Mouse (Mus musculus): ENCODE data around the gene Tmem11. TPM values are rescaled to one million over a fixed set of nuclear protein-coding genes. Genes with fewer than 3 reads are reported as not detected.

Gene Tmem11
- polyA plus RNA-seq, 1 experiment from 2014 or later: 75.9 TPM

Other genes starting within 250 kb of the Tmem11 start
- 120 and 137 TPM in 2 replicates for gene Llgl1, start 179.5 kb downstream of the Tmem11 start, polyA plus RNA-seq (2016; fragmentation: Nextera tagmentation; extraction: Ambion mirVana)
- gene Flii, start 152.0 kb downstream of the Tmem11 start, polyA plus RNA-seq (2016; fragmentation: Nextera tagmentation; extraction: Ambion mirVana): 71.1 and 77.7 TPM in 2 replicates
- gene Mief2, start 150.9 kb downstream of the Tmem11 start, polyA plus RNA-seq (2016; fragmentation: Nextera tagmentation; extraction: Ambion mirVana): 15.2 and 18.2 TPM in 2 replicates
- 30.2 TPM in 2 replicates for gene Top3a, start 101.9 kb downstream of the Tmem11 start, polyA plus RNA-seq (2016; fragmentation: Nextera tagmentation; extraction: Ambion mirVana)
- gene Smcr8, start 101.7 kb downstream of the Tmem11 start, polyA plus RNA-seq (2016; fragmentation: Nextera tagmentation; extraction: Ambion mirVana): 8.2 and 9.3 TPM in 2 replicates
- 106 and 124 TPM in 2 replicates for gene Shmt1, start 67.6 kb downstream of the Tmem11 start, polyA plus RNA-seq (2016; fragmentation: Nextera tagmentation; extraction: Ambion mirVana)
- gene Dhrs7b, start 48.6 kb downstream of the Tmem11 start, polyA plus RNA-seq (2016; fragmentation: Nextera tagmentation; extraction: Ambion mirVana): 26.5 and 29.6 TPM in 2 replicates
- 14.2 and 17.0 TPM in 2 replicates for gene Natd1, start 35.5 kb upstream of the Tmem11 start, polyA plus RNA-seq (2016; fragmentation: Nextera tagmentation; extraction: Ambion mirVana)
- 78.3 and 93.3 TPM in 2 replicates for gene Map2k3, start 52.8 kb upstream of the Tmem11 start, polyA plus RNA-seq (2016; fragmentation: Nextera tagmentation; extraction: Ambion mirVana)
- 0.11 and 0.25 TPM in 2 replicates for gene Kcnj12, start 143.3 kb upstream of the Tmem11 start, polyA plus RNA-seq (2016; fragmentation: Nextera tagmentation; extraction: Ambion mirVana)
- gene Tnfrsf13b, start 247.5 kb upstream of the Tmem11 start, polyA plus RNA-seq (2016; fragmentation: Nextera tagmentation; extraction: Ambion mirVana): 0.39 TPM in 2 replicates